Mouse (Mus musculus): ENCODE measurements around the gene Acat3. TPM values are rescaled to one million over a fixed set of nuclear protein-coding genes. Genes with fewer than 3 reads are reported as not detected.

Acat3 gene
- polyA plus RNA-seq, 1 experiment from 2014 or later, result 0.95 TPM

- no peak overlapping the region for H3K4me2 ChIP-seq (ENCODE audit: low read length)
- H3K9ac ChIP-seq (ENCODE audit: low read depth, low read length), result no peak overlapping the region
- no peak overlapping the region for H3K27ac ChIP-seq (ENCODE audit: low read depth, low read length)
- WGBS, result 74% methylated on average over 15 of the region's 15 CpGs
- no peak for ATAC-seq
- no peak overlapping the region for H3K4me3 ChIP-seq (ENCODE audit: low read length)
- H3K27me3 ChIP-seq (replicated peaks; ENCODE audit: control insufficient read depth, insufficient read depth, low read length), result no peaks in the 10 kb centered on the region
- H3K9me3 ChIP-seq (ENCODE audit: control insufficient read depth, low read length), result no peaks in the 10 kb centered on the region
- no peaks in the 10 kb centered on the region for H3K4me1 ChIP-seq (ENCODE audit: control insufficient read depth, insufficient read depth, low read depth, low read length)
- no peaks in the 10 kb centered on the region for H3K36me3 ChIP-seq (ENCODE audit: control insufficient read depth, insufficient read depth, low read length)
Observed at GRCm38 (mm10) chr17:12887021-12887775, 53.2 kb downstream of the Acat3 start.

GRCm38 (mm10) chr17:12886620-12887019 lies 53.8 kb downstream of the Acat3 start:
- Histone ChIP-seq H3K4me1 (ENCODE audit: control insufficient read depth, insufficient read depth, low read depth, low read length) (no peaks in the 10 kb centered on the region), H3K36me3 (ENCODE audit: control insufficient read depth, insufficient read depth, low read length) (no peaks in the 10 kb centered on the region), H3K27me3 (replicated peaks; ENCODE audit: control insufficient read depth, insufficient read depth, low read length) (no peaks in the 10 kb centered on the region), H3K9ac (ENCODE audit: low read depth, low read length) (no peak overlapping the region), H3K27ac (ENCODE audit: low read depth, low read length) (no peak overlapping the region), H3K4me3 (ENCODE audit: low read length) (no peak overlapping the region), H3K9me3 (ENCODE audit: control insufficient read depth, low read length) (no peaks in the 10 kb centered on the region), H3K4me2 (ENCODE audit: low read length) (no peak overlapping the region)
- no peak for ATAC-seq
- 43% methylated on average over 6 of the region's 6 CpGs for WGBS

- ATAC-seq, result no peak
- 74% methylated on average over 1 of the region's 1 CpGs for WGBS
- H3K4me1 ChIP-seq (ENCODE audit: control insufficient read depth, insufficient read depth, low read depth, low read length), result peaks cover 4% of the 10 kb centered on the region
- no peak overlapping the region for H3K4me3 ChIP-seq (ENCODE audit: low read length)
- H3K27ac ChIP-seq (ENCODE audit: low read depth, low read length), result no peak overlapping the region
- no peaks in the 10 kb centered on the region for H3K27me3 ChIP-seq (replicated peaks; ENCODE audit: control insufficient read depth, insufficient read depth, low read length)
- no peaks in the 10 kb centered on the region for H3K9me3 ChIP-seq (ENCODE audit: control insufficient read depth, low read length)
- H3K9ac ChIP-seq (ENCODE audit: low read depth, low read length), result no peak overlapping the region
- H3K4me2 ChIP-seq (ENCODE audit: low read length), result no peak overlapping the region
- H3K36me3 ChIP-seq (ENCODE audit: control insufficient read depth, insufficient read depth, low read length), result no peaks in the 10 kb centered on the region
Observed at GRCm38 (mm10) chr17:12881216-12881615, 59.2 kb downstream of the Acat3 start.

- Histone ChIP-seq H3K27me3 (replicated peaks; ENCODE audit: control insufficient read depth, insufficient read depth, low read length) (no peaks in the 10 kb centered on the region), H3K27ac (ENCODE audit: low read depth, low read length) (no peak overlapping the region), H3K36me3 (ENCODE audit: control insufficient read depth, insufficient read depth, low read length) (no peaks in the 10 kb centered on the region), H3K4me2 (ENCODE audit: low read length) (peak overlapping the region; percentile 42), H3K9me3 (ENCODE audit: control insufficient read depth, low read length) (no peaks in the 10 kb centered on the region), H3K4me3 (ENCODE audit: low read length) (no peak overlapping the region), H3K9ac (ENCODE audit: low read depth, low read length) (peak overlapping the region; percentile 15; the same call in 1 of the 2 replicates), H3K4me1 (ENCODE audit: control insufficient read depth, insufficient read depth, low read depth, low read length) (peaks cover 4% of the 10 kb centered on the region)
- WGBS, result 2% methylated on average over 14 of the region's 14 CpGs
- peak; percentile 88 for ATAC-seq
Observed at GRCm38 (mm10) chr17:12880178-12880577, 60.2 kb downstream of the Acat3 start.

- Histone ChIP-seq H3K4me1 (ENCODE audit: control insufficient read depth, insufficient read depth, low read depth, low read length) (peaks cover 4% of the 10 kb centered on the region), H3K36me3 (ENCODE audit: control insufficient read depth, insufficient read depth, low read length) (no peaks in the 10 kb centered on the region), H3K9ac (ENCODE audit: low read depth, low read length) (no peak within 1 kb of the TSS), H3K4me2 (ENCODE audit: low read length) (no peak within 1 kb of the TSS), H3K27me3 (replicated peaks; ENCODE audit: control insufficient read depth, insufficient read depth, low read length) (no peaks in the 10 kb centered on the region; the same call in 1 of the 2 replicates), H3K27ac (ENCODE audit: low read depth, low read length) (no peak within 1 kb of the TSS), H3K9me3 (ENCODE audit: control insufficient read depth, low read length) (no peaks in the 10 kb centered on the region), H3K4me3 (ENCODE audit: low read length) (no peak within 1 kb of the TSS)
- WGBS, result 85% methylated on average over 5 of the region's 5 CpGs
- no peak for ATAC-seq
Observed at GRCm38 (mm10) chr17:12875734-12876133, 64.7 kb downstream of the Acat3 start, which contains the start of gene Mrgprh. TSS of gene Mrgprh (plus strand) at chr17:12876034.

Other genes with a start within 250 kb of the Acat3 start
- gene Igf2r, start 170.9 kb downstream of the Acat3 start, polyA plus RNA-seq (2015; fragmentation: Nextera tagmentation; extraction: Ambion mirVana), result 6.4 and 10.1 TPM in 2 replicates
- gene Mas1, start 72.5 kb downstream of the Acat3 start, polyA plus RNA-seq (2015; fragmentation: Nextera tagmentation; extraction: Ambion mirVana), result 0.18 TPM in 1 of 2 replicates, not detected in the other
- gene Mrgprh, start 64.6 kb downstream of the Acat3 start, polyA plus RNA-seq (2015; fragmentation: Nextera tagmentation; extraction: Ambion mirVana), result not detected in 2 replicates
- gene Pnldc1, start 30.4 kb downstream of the Acat3 start, polyA plus RNA-seq (2015; fragmentation: Nextera tagmentation; extraction: Ambion mirVana), result 0.78 and 1.7 TPM in 2 replicates
- gene Tcp1, start 24.9 kb downstream of the Acat3 start, polyA plus RNA-seq (2015; fragmentation: Nextera tagmentation; extraction: Ambion mirVana), result 341 and 344 TPM in 2 replicates
- gene Mrpl18, start 24.3 kb downstream of the Acat3 start, polyA plus RNA-seq (2015; fragmentation: Nextera tagmentation; extraction: Ambion mirVana), result 118 and 123 TPM in 2 replicates
- gene Acat2, start 20.1 kb upstream of the Acat3 start, polyA plus RNA-seq (2015; fragmentation: Nextera tagmentation; extraction: Ambion mirVana), result 333 and 335 TPM in 2 replicates
- 98.3 and 116 TPM in 2 replicates for gene Wtap, start 53.6 kb upstream of the Acat3 start, polyA plus RNA-seq (2015; fragmentation: Nextera tagmentation; extraction: Ambion mirVana)
- 139 and 149 TPM in 2 replicates for gene Sod2, start 66.2 kb upstream of the Acat3 start, polyA plus RNA-seq (2015; fragmentation: Nextera tagmentation; extraction: Ambion mirVana)
- 0.16 TPM in 1 of 2 replicates, not detected in the other for gene Gpr31b, start 111.7 kb upstream of the Acat3 start, polyA plus RNA-seq (2015; fragmentation: Nextera tagmentation; extraction: Ambion mirVana)
- 0.09 and 0.26 TPM in 2 replicates for gene Tcp10b, start 120.5 kb upstream of the Acat3 start, polyA plus RNA-seq (2015; fragmentation: Nextera tagmentation; extraction: Ambion mirVana)
- not detected in 2 replicates for gene Unc93a, start 191.2 kb upstream of the Acat3 start, polyA plus RNA-seq (2015; fragmentation: Nextera tagmentation; extraction: Ambion mirVana)